Mouse (Mus musculus): ENCODE results near the gene Zfp691. TPM values are rescaled to one million over a fixed set of nuclear protein-coding genes. Genes with fewer than 3 reads are reported as not detected.

The Zfp691 gene
- polyA plus RNA-seq, 2 experiments = 1.5 to 3.3 TPM

- TF ChIP-seq CTCF (IDR thresholded peaks at IDR 0.05; ENCODE audit: low read depth) (no peak), EP300 (IDR thresholded peaks at IDR 0.05; ENCODE audit: low read depth) (no peak)
- H3K9me3 ChIP-seq (ENCODE audit: control insufficient read depth, low read length) = no peaks in the 10 kb centered on the region
- no peak overlapping the region for H3K9ac ChIP-seq (replicated peaks)
- H3K27ac ChIP-seq = no peak overlapping the region
- 0 out of 2 replicates have a peak overlapping the region, but pooled peaks have one; percentile 13 for H3K4me2 ChIP-seq (ENCODE audit: low read depth)
- H3K36me3 ChIP-seq (replicated peaks; ENCODE audit: control insufficient read depth, insufficient read depth, low read depth) = peaks cover 99% of the 10 kb centered on the region
- H3K27me3 ChIP-seq (ENCODE audit: control insufficient read depth, insufficient read depth, low read length) = no peaks in the 10 kb centered on the region
- DNase-seq (ENCODE audit: low read depth in 3 of 3, low spot score in 3 of 3) (no peak), ATAC-seq (ENCODE audit: insufficient read depth) (no peak)
- 46% methylated on average over 1 of the region's 1 CpGs for WGBS (ENCODE audit: insufficient replicate concordance)
- no peak overlapping the region for H3K4me3 ChIP-seq (ENCODE audit: insufficient read depth in 1 of 2, low read depth in 2 of 2, low read length in 2 of 2)
- peaks cover 18 to 32% of the 10 kb centered on the region in 2 experiments for H3K4me1 ChIP-seq (replicated peaks; ENCODE audit: control insufficient read depth in 2 of 2, insufficient read depth in 2 of 2, low read length in 1 of 2)
Measured at GRCm38 (mm10) chr4:119183525-119183924, 9.5 kb upstream of the Zfp691 start.

GRCm38 (mm10) chr4:119181456-119181855, 7.5 kb upstream of the Zfp691 start:
- H3K9me3 ChIP-seq (ENCODE audit: control insufficient read depth, low read length) = no peaks in the 10 kb centered on the region
- WGBS (ENCODE audit: insufficient replicate concordance) = 57% methylated on average over 9 of the region's 9 CpGs
- H3K4me2 ChIP-seq (ENCODE audit: low read depth) = no peak overlapping the region
- DNase-seq (ENCODE audit: low read depth in 3 of 3, low spot score in 3 of 3) (no peak), ATAC-seq (ENCODE audit: insufficient read depth) (no peak)
- no peak overlapping the region for H3K9ac ChIP-seq (replicated peaks)
- no peak for TF ChIP-seq CTCF (IDR thresholded peaks at IDR 0.05; ENCODE audit: low read depth)
- TF ChIP-seq EP300 (IDR thresholded peaks at IDR 0.05; ENCODE audit: low read depth) = no peak
- H3K27ac ChIP-seq = no peak overlapping the region
- H3K36me3 ChIP-seq (replicated peaks; ENCODE audit: control insufficient read depth, insufficient read depth, low read depth) = peaks cover 99% of the 10 kb centered on the region
- H3K27me3 ChIP-seq (ENCODE audit: control insufficient read depth, insufficient read depth, low read length) = no peaks in the 10 kb centered on the region
- peaks cover 9 to 16% of the 10 kb centered on the region in 2 experiments for H3K4me1 ChIP-seq (replicated peaks; ENCODE audit: control insufficient read depth in 2 of 2, insufficient read depth in 2 of 2, low read length in 1 of 2)
- no peak overlapping the region for H3K4me3 ChIP-seq (ENCODE audit: insufficient read depth in 1 of 2, low read depth in 2 of 2, low read length in 2 of 2)

- Histone ChIP-seq H3K27me3 (ENCODE audit: control insufficient read depth, insufficient read depth, low read length) (no peaks in the 10 kb centered on the region), H3K36me3 (replicated peaks; ENCODE audit: control insufficient read depth, insufficient read depth, low read depth) (peaks cover 90% of the 10 kb centered on the region), H3K9me3 (ENCODE audit: control insufficient read depth, low read length) (no peaks in the 10 kb centered on the region), H3K4me2 (ENCODE audit: low read depth) (no peak overlapping the region; the same call in 1 of the 2 replicates), H3K9ac (replicated peaks) (no peak overlapping the region), H3K27ac (0 out of 2 replicates have a peak overlapping the region, but pooled peaks have one; percentile 8), H3K4me3 (ENCODE audit: insufficient read depth in 1 of 2, low read depth in 2 of 2, low read length in 2 of 2) (no peak overlapping the region), H3K4me1 (replicated peaks; ENCODE audit: control insufficient read depth in 2 of 2, insufficient read depth in 2 of 2, low read length in 1 of 2) (peaks cover 4 to 5% of the 10 kb centered on the region in 2 experiments; a peak in 1 of 4 replicates)
- ATAC-seq (ENCODE audit: insufficient read depth) (no peak), DNase-seq (ENCODE audit: low read depth in 3 of 3, low spot score in 3 of 3) (no peak)
- 33% methylated on average over 4 of the region's 4 CpGs for WGBS (ENCODE audit: insufficient replicate concordance)
- peak; percentile 49 for TF ChIP-seq CTCF (IDR thresholded peaks at IDR 0.05; ENCODE audit: low read depth)
- TF ChIP-seq EP300 (IDR thresholded peaks at IDR 0.05; ENCODE audit: low read depth) = no peak
Measured at GRCm38 (mm10) chr4:119180133-119180707, 6.2 kb upstream of the Zfp691 start.

GRCm38 (mm10) chr4:119178331-119178730, 4.3 kb upstream of the Zfp691 start:
- no peak overlapping the region for H3K27ac ChIP-seq
- H3K9me3 ChIP-seq (ENCODE audit: control insufficient read depth, low read length) = no peaks in the 10 kb centered on the region
- peaks cover 2 to 4% of the 10 kb centered on the region in 2 experiments; a peak in 1 of 4 replicates for H3K4me1 ChIP-seq (replicated peaks; ENCODE audit: control insufficient read depth in 2 of 2, insufficient read depth in 2 of 2, low read length in 1 of 2)
- no peak overlapping the region for H3K9ac ChIP-seq (replicated peaks)
- TF ChIP-seq CTCF (IDR thresholded peaks at IDR 0.05; ENCODE audit: low read depth) (no peak), EP300 (IDR thresholded peaks at IDR 0.05; ENCODE audit: low read depth) (no peak)
- H3K4me2 ChIP-seq (ENCODE audit: low read depth) = no peak overlapping the region
- DNase-seq (ENCODE audit: low read depth in 3 of 3, low spot score in 3 of 3) (no peak), ATAC-seq (ENCODE audit: insufficient read depth) (no peak)
- no peak overlapping the region for H3K4me3 ChIP-seq (ENCODE audit: insufficient read depth in 1 of 2, low read depth in 2 of 2, low read length in 2 of 2)
- WGBS (ENCODE audit: insufficient replicate concordance) = 72% methylated on average over 18 of the region's 18 CpGs
- H3K36me3 ChIP-seq (replicated peaks; ENCODE audit: control insufficient read depth, insufficient read depth, low read depth) = peaks cover 72% of the 10 kb centered on the region
- no peaks in the 10 kb centered on the region for H3K27me3 ChIP-seq (ENCODE audit: control insufficient read depth, insufficient read depth, low read length)

- no peak overlapping the region for H3K4me3 ChIP-seq (ENCODE audit: insufficient read depth in 1 of 2, low read depth in 2 of 2, low read length in 2 of 2)
- H3K4me2 ChIP-seq (ENCODE audit: low read depth) = no peak overlapping the region
- H3K9me3 ChIP-seq (ENCODE audit: control insufficient read depth, low read length) = no peaks in the 10 kb centered on the region
- WGBS (ENCODE audit: insufficient replicate concordance) = 73% methylated on average over 5 of the region's 5 CpGs
- H3K4me1 ChIP-seq (replicated peaks; ENCODE audit: control insufficient read depth in 2 of 2, insufficient read depth in 2 of 2, low read length in 1 of 2) = peaks cover 0 to 9% of the 10 kb centered on the region in 2 experiments; a peak in 3 of 4 replicates
- ATAC-seq (ENCODE audit: insufficient read depth) = no peak
- no peak overlapping the region for H3K9ac ChIP-seq (replicated peaks)
- TF ChIP-seq CTCF (IDR thresholded peaks at IDR 0.05; ENCODE audit: low read depth) (no peak), EP300 (IDR thresholded peaks at IDR 0.05; ENCODE audit: low read depth) (no peak)
- DNase-seq (ENCODE audit: low read depth in 3 of 3, low spot score in 3 of 3) = no peak
- no peak overlapping the region for H3K27ac ChIP-seq
- H3K36me3 ChIP-seq (replicated peaks; ENCODE audit: control insufficient read depth, insufficient read depth, low read depth) = peaks cover 65% of the 10 kb centered on the region
- no peaks in the 10 kb centered on the region for H3K27me3 ChIP-seq (ENCODE audit: control insufficient read depth, insufficient read depth, low read length)
Measured at GRCm38 (mm10) chr4:119177702-119178101, 3.7 kb upstream of the Zfp691 start.

Measured in liver, embryonic 14.5 days (tissue).